Mouse (Mus musculus) gastrocnemius, adult 2 months (tissue): ENCODE results near the gene Sarm1. TPM values are rescaled to one million over a fixed set of nuclear protein-coding genes. Genes with fewer than 3 reads are reported as not detected.
"Not testable (repeated sequence)": the region's sequence is repeated elsewhere in the genome, so short reads cannot be mapped to it uniquely, and the experiment has no call there.

Experiments used
- DNase-seq: peaks from one replicate; pipeline ENCODE4 v3.0.0; 2022
- H3K27ac ChIP-seq: fragments of 200-600 bp; 2 replicates; pipeline ENCODE4 v1.8.1; 2022; ENCODE audit warnings: mild to moderate bottlenecking
- H3K4me3 ChIP-seq: fragments of 200-600 bp; 2 replicates; pipeline ENCODE4 v1.8.1; 2022; ENCODE audit warnings: mild to moderate bottlenecking, moderate library complexity
- CTCF ChIP-seq: fragments of 200-600 bp; IDR thresholded peaks from 2 replicates; pipeline ENCODE4 v1.8.1; 2022; ENCODE audit warnings: antibody characterized with exemption, mild to moderate bottlenecking, moderate library complexity
- intact Hi-C: fragments of 180-260 bp; cut with DNase I; formaldehyde crosslinking; loops from one replicate; pipeline ENCODE4 v1.15.1; 2025
- long read RNA-seq, 2 experiments: library from polyadenylated mRNA; stranded (forward); transcript quantifications; one replicate each; pipeline ENCODE4 v2.0.0; 2021
- total RNA-seq, 2 experiments: library from RNA; stranded (reverse); gene quantifications; 2 replicates each; pipeline ENCODE4 v1.2.3; 2021

The Sarm1 gene
- under 1 TPM; 0.64 to 0.71 TPM for total RNA-seq
- long read RNA-seq, experiment 1, result 0 reads
- long read RNA-seq, experiment 2, partial matches to known transcripts, result 0 of 1 reads
- long read RNA-seq, experiment 2, other reads (novel, unspliced or antisense), result 1 of 1 reads

DNA sequence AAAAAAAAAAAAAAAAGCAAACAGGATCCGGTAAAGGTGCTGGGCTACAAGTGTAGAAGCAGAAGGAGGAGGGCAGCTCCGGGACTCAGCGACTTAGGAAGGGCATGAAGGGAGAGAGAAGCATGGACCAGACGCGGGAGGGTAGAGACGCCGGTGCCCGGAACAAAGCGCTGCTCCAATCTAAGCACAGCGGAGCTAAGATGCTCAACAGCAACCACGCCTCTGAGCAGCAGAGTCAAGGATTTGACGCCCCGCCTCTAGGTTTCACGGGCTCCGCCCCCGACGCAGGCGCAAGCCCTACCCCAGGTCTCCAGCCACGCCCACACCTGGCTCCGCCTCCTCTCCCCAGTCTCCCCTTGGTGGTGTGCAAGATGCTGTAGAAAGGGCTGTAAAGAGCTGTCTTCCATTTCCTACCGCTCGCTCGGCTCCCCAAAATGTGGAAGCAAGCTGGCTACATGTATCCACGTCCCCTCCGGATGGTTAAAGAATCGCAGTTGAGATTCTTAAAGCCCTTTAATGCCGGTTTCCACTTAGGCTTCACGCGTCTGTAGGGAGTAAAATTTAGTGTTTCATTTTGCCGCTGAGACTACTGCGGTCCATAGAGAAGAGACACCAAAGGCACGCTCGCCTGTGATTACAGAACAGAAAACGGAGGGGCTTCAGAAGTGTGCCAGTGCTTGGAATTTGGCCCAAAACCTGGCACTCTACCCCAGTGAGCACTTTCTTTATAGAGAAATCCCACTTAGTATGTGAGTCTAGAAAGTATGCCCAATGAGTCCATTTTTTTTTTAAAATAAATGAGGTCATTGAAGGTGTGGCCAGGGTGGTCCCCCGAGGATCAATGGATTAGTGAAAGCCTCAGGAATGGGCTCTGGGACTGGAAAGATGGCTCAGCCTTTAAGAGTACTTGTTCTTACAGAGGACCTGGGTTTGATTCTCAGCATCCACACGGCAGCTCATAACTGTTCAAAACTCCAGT, at the start of gene Sarm1:
Sarm1 (minus strand) TSS at position 211 of the 979 bp plus-strand sequence.
- intact Hi-C loops, result no loop called here
- Histone ChIP-seq H3K4me3 (peak within 1 kb of the TSS; percentile 81), H3K27ac (peak within 1 kb of the TSS; percentile 65)
- TF ChIP-seq CTCF, result no peak
- peak; percentile 96 for DNase-seq

DNA sequence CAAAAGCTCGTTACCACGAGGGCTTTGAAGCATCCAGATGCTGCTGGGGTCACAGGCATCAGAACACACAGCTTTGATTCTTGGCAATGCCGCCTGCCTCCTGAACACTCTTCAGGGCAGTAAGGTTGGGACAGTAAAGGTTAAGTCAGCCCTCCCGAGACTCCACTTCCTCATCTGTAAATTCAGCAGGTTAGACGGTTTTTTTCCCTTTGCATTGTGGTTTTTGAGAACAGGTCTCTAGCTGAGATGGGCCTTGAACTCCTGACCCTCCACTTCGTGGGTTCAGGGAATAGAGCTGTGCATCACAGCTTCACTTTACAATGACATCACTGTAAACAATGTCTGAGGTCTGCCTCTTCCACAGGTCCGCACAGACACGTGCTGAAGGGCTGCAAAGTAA, 47.6 kb upstream of the Sarm1 start:
- H3K27ac ChIP-seq, result no peak overlapping the region
- no peak for TF ChIP-seq CTCF
- intact Hi-C loops, result no loop called here
- DNase-seq, result no peak
- H3K4me3 ChIP-seq, result no peak overlapping the region

DNA sequence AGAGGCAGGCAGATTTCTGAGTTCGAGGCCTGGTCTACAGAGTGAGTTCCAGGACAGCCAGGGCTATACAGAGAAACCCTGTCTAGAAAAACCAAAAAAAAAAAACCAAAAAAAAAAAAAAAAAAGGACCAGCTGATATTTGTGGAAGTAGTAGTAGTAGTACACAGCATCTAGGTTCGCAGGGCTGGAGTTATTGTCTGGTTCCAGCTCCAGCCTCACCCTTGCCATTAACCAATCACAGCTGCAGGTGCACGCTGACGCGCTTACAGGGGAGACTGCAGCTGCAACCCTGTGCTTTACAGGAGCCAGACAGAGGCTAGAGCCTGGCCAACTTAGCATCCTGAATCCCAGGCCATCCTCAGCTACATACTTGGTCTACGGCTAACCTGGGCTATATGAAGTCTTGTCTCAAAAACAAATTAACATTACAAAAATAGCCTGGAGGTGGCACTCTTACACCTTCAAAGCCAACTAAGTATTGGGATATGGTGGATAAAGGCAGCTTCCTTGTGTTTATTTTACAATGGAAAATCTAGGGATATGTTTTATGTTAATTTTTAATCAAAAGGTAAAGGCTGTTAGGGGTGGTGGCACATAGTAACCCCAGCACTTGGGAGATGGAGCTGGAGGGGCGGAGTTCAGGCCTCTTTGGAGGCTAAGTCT, 47.0 kb upstream of the Sarm1 start:
- no peak overlapping the region for H3K27ac ChIP-seq
- intact Hi-C loops, result no loop called here
- no peak for TF ChIP-seq CTCF
- no peak overlapping the region for H3K4me3 ChIP-seq
- DNase-seq, result no peak

DNA sequence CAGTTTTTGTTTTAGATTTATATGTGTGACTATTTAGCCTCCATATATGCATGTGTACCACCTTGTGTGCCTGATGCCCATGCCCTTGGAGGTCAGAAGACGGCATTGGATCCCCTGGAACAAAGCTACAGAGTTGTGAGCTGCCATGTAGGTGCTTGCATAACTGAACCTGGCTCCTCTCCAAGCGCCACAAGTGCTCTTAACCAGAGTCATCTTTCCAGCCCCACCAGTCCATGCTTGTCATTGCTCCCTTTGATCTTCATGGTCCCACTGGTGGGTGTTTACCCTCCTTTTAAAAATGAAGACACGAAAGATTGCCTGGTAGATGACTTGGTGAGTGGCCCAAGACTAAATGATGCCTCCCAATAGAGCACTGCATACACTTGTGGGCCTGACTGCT, 42.8 kb upstream of the Sarm1 start:
- no peak for DNase-seq
- TF ChIP-seq CTCF, result no peak
- intact Hi-C loops, result no loop called here
- no peak overlapping the region for H3K27ac ChIP-seq
- H3K4me3 ChIP-seq, result no peak overlapping the region

DNA sequence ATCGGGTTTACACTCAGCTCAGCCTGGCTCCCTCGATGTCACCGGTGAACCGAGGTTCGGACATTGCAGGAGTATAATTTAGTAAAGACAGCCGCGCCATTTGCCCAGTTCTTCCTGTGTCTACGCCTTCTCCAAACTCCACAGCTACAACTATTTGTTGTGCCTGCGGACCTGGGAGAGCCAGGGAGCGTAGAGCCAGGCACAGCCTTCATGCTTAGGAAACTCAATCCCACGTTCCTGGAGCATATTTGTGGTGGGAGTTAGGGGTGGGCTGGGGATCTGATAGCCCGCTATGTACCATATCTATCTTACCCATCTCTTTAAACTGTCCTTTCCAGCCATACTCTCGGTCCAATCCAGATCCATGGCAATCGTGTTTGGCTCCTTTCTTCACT, 39.1 kb upstream of the Sarm1 start:
- TF ChIP-seq CTCF, result no peak
- Histone ChIP-seq H3K27ac (peak overlapping the region; percentile 97), H3K4me3 (peak overlapping the region; percentile 98)
- intact Hi-C loops, result no loop called here
- no peak for DNase-seq

DNA sequence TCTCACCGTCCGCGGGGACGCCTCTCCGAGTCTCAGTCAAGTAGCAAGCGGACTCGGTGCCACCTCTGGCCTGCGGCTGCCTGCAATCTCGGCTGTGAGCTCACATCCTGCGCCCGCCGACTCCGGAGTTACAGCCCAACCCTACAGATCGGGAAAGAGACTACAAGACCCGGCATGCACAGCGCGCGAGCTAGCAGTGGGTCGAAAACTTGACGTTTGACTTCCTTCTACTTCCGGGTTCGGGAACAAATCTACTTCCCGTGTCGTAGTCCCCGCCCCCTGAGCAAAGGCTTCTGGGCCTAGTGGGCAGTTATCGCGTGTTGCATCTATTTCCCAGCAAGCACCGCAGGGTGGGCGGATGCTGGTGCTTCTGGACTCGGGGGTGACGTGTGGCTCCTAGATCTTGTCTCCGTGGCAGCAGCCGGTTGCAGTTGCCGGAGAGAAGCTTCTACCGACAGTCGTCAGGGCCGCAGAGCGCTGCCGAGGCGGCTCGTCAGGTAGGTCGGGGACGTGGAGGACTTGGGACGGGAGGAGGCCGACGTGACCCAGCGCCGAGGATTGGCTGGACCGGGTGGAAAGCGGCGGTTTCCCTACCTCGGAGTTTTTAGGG, 38.6 kb upstream of the Sarm1 start, which contains the start of the genes Tnfaip1 and Ift20:
Tnfaip1 (minus strand) TSS at position 253 of the 610 bp plus-strand sequence.
Ift20 (plus strand) TSS at position 282 of the 610 bp plus-strand sequence.
- intact Hi-C loops, result no loop called here
- no peak for TF ChIP-seq CTCF
- peak; percentile 98 for DNase-seq

DNA sequence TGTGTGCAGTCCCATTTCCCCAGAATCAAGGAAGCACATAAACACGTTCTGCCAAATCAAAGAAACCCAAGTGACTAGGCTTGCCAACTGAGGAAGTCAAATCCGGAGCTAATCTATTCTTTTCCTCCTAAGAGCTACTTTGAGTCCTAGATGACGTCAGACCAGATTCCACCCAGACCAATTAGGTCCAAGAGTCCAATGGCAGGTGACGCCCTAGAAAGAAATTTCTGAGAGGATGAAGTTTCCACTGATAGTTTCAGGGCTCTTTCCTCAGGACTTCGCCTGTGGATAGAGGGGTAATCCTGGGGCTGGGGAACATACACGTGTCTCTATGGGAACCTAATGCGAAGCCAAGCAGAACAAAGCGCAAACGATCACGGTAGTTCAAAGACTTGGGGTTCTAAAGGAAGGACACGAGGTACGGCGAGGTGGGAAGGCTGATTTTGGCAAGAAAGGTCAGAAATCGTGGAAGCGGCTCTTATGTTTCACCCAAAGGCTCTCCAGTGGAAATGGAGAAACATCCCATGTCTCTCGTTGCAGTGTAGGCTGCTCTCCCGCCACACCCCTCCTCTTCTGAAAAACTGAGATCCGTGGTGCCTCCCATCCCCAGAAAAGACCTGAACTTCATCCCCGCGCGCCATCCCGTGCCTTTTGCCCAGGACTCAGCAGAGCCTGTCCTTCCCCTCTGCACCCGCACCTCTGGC, 38.0 kb upstream of the Sarm1 start:
- no peak for TF ChIP-seq CTCF
- peak overlapping the region; percentile 98 for H3K4me3 ChIP-seq
- intact Hi-C loops, result loop anchor here (2.0 kb wide), 1 partner anchor 23 kb away; the partner anchor contains the start of genes Poldip2 and Tmem199
- peak overlapping the region; percentile 97 for H3K27ac ChIP-seq
- no peak for DNase-seq

More for the DNA sequence above, 38.6 kb upstream of the Sarm1 start, which contains the start of the genes Tnfaip1 and Ift20:
- Histone ChIP-seq H3K27ac (peak within 1 kb of the TSS; percentile 97), H3K4me3 (peak within 1 kb of the TSS; percentile 98)

DNA sequence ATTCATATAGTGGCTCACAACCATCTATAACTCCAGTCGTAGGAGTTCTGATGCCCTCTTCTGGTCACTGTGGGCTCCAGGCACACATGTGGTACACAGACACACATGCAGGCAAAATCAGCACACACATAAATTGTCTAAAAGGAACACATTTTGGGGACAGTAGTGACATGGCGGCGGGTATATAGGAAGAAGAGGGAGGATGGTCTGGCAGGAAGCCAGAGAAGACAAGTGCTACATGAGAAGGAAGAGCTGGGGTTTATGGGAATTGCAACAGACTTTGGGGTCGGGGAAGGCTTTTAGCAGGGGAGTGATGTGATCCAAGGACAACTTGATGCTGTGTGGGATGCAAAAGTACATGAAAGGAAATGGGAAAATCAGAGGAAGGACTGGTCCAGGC, 37.0 kb upstream of the Sarm1 start:
- no peak for DNase-seq
- Histone ChIP-seq H3K27ac (peak overlapping the region; percentile 97), H3K4me3 (peak overlapping the region; percentile 98)
- TF ChIP-seq CTCF, result peak; percentile 11; the same call in 1 of the 2 replicates
- intact Hi-C loops, result loop anchor here (2.0 kb wide), 1 partner anchor 22 kb away; the partner anchor contains the start of genes Poldip2 and Tmem199

DNA sequence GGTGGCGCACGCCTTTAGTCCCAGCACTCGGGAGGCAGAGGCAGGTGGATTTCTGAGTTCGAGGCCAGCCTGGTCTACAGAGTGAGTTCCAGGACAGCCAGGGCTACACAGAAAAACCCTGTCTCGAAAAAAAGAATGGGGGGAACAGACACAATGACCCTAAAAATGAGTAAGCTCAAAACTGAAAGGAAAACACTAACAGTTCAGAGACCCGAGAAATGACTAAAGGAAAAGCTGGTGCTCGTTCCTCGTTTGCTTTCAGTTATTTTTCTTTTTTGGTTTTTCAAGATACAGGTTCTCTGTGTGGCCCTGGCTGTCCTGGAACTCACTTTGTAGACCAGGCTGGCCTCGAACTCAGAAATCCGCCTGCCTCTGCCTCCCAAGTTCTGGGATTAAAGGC, 34.0 kb upstream of the Sarm1 start:
- DNase-seq, intact Hi-C loops: not testable (repeated sequence)
- peak overlapping the region; percentile 80 for H3K27ac ChIP-seq
- H3K4me3 ChIP-seq, result peak overlapping the region; percentile 48

DNA sequence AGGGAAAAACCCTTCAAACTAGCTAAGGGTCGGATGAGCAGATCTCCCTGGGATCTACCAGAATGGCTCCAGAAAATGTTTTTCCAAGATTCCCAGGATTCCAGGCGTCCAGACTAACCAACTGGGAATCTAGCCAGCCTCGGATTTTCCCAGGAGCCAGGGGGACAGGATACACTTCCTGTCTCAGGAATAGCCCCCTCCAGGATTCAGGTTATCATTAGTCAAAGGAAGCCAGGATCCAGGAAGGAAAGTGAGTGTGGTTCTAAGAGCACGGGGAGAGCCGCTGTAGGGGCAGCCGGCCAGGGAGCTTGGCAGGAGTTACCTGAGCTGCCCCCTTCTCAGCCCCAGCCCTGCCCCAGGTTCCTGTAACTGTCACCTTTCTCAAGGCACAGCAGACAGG, 33.5 kb upstream of the Sarm1 start:
- no peak for TF ChIP-seq CTCF
- peak; percentile 54 for DNase-seq
- intact Hi-C loops, result no loop called here
- Histone ChIP-seq H3K4me3 (peak overlapping the region; percentile 48), H3K27ac (peak overlapping the region; percentile 80)

DNA sequence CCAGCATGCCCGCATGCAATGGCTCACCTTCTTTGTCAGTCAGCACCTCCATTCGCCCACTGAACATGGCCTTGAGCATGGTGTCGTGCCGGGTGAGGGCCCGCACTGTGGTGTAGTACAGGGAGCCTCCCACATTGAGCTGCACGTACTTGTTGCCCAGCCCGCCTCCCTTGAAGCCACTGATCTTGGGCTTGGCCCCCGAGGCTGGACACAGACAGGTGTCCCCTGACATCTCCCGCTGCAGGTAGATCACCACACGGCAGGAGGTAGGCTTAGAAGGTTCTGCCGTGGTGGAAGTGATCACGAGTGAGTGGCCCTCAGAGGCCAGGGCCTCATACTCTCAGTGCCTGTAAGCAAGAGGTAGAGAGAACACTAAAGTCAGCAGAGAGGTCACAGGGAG, 32.4 kb upstream of the Sarm1 start:
- no peak for TF ChIP-seq CTCF
- intact Hi-C loops, result no loop called here
- no peak for DNase-seq
- peak overlapping the region; percentile 80 for H3K27ac ChIP-seq
- H3K4me3 ChIP-seq, result peak overlapping the region; percentile 13; the same call in 1 of the 2 replicates

DNA sequence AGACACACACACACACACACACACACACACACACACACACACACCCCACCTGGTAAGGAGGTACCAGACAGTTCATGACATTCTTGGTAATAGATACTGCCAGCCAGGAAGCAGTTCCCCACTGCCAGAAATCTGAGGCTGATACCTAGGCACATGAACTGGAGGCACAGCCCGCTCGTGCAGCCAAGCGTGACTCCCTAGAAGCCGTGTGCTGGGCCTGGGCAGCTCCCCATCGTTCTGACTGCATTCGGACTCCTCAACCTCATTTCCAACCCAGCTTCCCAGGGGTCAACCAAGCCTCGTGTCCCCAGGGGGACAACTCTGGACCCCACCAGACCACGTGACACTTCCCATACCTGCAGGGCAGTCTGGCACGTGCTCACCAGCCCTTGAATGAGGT, 31.2 kb upstream of the Sarm1 start:
- intact Hi-C loops, result no loop called here
- Histone ChIP-seq H3K27ac (no peak overlapping the region), H3K4me3 (no peak overlapping the region)
- DNase-seq, result no peak
- TF ChIP-seq CTCF, result no peak
